Mouse (Mus musculus): ENCODE results near the gene Itprid2. TPM values are rescaled to one million over a fixed set of nuclear protein-coding genes. Genes with fewer than 3 reads are reported as not detected.

Gene Itprid2
- total and polyA plus RNA-seq, 2 experiments = 5.9 to 21.4 TPM

GRCm38 (mm10) chr2:79681672-79682071 is 46.5 kb downstream of the Itprid2 start:
- Histone ChIP-seq H3K9ac (ENCODE audit: low read depth, low read length) (no peak overlapping the region), H3K27ac (replicated peaks; ENCODE audit: insufficient read depth, low read depth, low read length) (no peak overlapping the region), H3K36me3 (ENCODE audit: control insufficient read depth, insufficient read depth, low read length) (peaks cover 8% of the 10 kb centered on the region), H3K4me1 (ENCODE audit: control insufficient read depth, insufficient read depth, low read length) (no peaks in the 10 kb centered on the region), H3K79me2 (ENCODE audit: control insufficient read depth, insufficient read depth, low read length) (no peaks in the 10 kb centered on the region), H3K4me3 (ENCODE audit: insufficient read depth, low read depth, low read length) (no peak overlapping the region), H3K27me3 (ENCODE audit: control insufficient read depth, insufficient read depth, low read length) (no peaks in the 10 kb centered on the region)
- WGBS = 85% methylated on average over 4 of the region's 4 CpGs
- TF ChIP-seq POLR2A (IDR thresholded peaks at IDR 0.05; ENCODE audit: extremely low read depth, insufficient read depth, low read length) = no peak
- no peak for TF ChIP-seq CTCF (IDR thresholded peaks at IDR 0.05; ENCODE audit: low read depth, low read length)
- DNase-seq (ENCODE audit: extremely low read depth, low read depth, low spot score) = no peak

GRCm38 (mm10) chr2:79683258-79683657 is 48.1 kb downstream of the Itprid2 start:
- TF ChIP-seq POLR2A (IDR thresholded peaks at IDR 0.05; ENCODE audit: extremely low read depth, insufficient read depth, low read length) (no peak), CTCF (IDR thresholded peaks at IDR 0.05; ENCODE audit: low read depth, low read length) (no peak)

GRCm38 (mm10) chr2:79690838-79691237 is 55.7 kb downstream of the Itprid2 start:
- Histone ChIP-seq H3K36me3 (ENCODE audit: control insufficient read depth, insufficient read depth, low read length) (no peaks in the 10 kb centered on the region), H3K4me3 (ENCODE audit: insufficient read depth, low read depth, low read length) (no peak overlapping the region), H3K4me1 (ENCODE audit: control insufficient read depth, insufficient read depth, low read length) (no peaks in the 10 kb centered on the region), H3K9ac (ENCODE audit: low read depth, low read length) (no peak overlapping the region), H3K27ac (replicated peaks; ENCODE audit: insufficient read depth, low read depth, low read length) (no peak overlapping the region), H3K79me2 (ENCODE audit: control insufficient read depth, insufficient read depth, low read length) (no peaks in the 10 kb centered on the region), H3K27me3 (ENCODE audit: control insufficient read depth, insufficient read depth, low read length) (no peaks in the 10 kb centered on the region)
- WGBS = 67% methylated on average over 3 of the region's 3 CpGs
- no peak for DNase-seq (ENCODE audit: extremely low read depth, low read depth, low spot score)
- TF ChIP-seq POLR2A (IDR thresholded peaks at IDR 0.05; ENCODE audit: extremely low read depth, insufficient read depth, low read length) (no peak), CTCF (IDR thresholded peaks at IDR 0.05; ENCODE audit: low read depth, low read length) (no peak)

More at GRCm38 (mm10) chr2:79683258-79683657, 48.1 kb downstream of the Itprid2 start:
- Histone ChIP-seq H3K27ac (replicated peaks; ENCODE audit: insufficient read depth, low read depth, low read length) (no peak overlapping the region), H3K27me3 (ENCODE audit: control insufficient read depth, insufficient read depth, low read length) (no peaks in the 10 kb centered on the region), H3K36me3 (ENCODE audit: control insufficient read depth, insufficient read depth, low read length) (peaks cover 7% of the 10 kb centered on the region), H3K4me3 (ENCODE audit: insufficient read depth, low read depth, low read length) (no peak overlapping the region), H3K4me1 (ENCODE audit: control insufficient read depth, insufficient read depth, low read length) (no peaks in the 10 kb centered on the region), H3K9ac (ENCODE audit: low read depth, low read length) (no peak overlapping the region), H3K79me2 (ENCODE audit: control insufficient read depth, insufficient read depth, low read length) (no peaks in the 10 kb centered on the region)
- WGBS = 97% methylated on average over 4 of the region's 4 CpGs
- DNase-seq (ENCODE audit: extremely low read depth, low read depth, low spot score) = no peak

GRCm38 (mm10) chr2:79695190-79695589 is 60.0 kb downstream of the Itprid2 start:
- WGBS = 90% methylated on average over 4 of the region's 4 CpGs
- no peaks in the 10 kb centered on the region for H3K36me3 ChIP-seq (ENCODE audit: control insufficient read depth, insufficient read depth, low read length)
- no peak overlapping the region for H3K4me3 ChIP-seq (ENCODE audit: insufficient read depth, low read depth, low read length)
- no peaks in the 10 kb centered on the region for H3K27me3 ChIP-seq (ENCODE audit: control insufficient read depth, insufficient read depth, low read length)
- no peaks in the 10 kb centered on the region for H3K4me1 ChIP-seq (ENCODE audit: control insufficient read depth, insufficient read depth, low read length)
- TF ChIP-seq POLR2A (IDR thresholded peaks at IDR 0.05; ENCODE audit: extremely low read depth, insufficient read depth, low read length) (no peak), CTCF (IDR thresholded peaks at IDR 0.05; ENCODE audit: low read depth, low read length) (no peak)
- H3K27ac ChIP-seq (replicated peaks; ENCODE audit: insufficient read depth, low read depth, low read length) = no peak overlapping the region
- no peak overlapping the region for H3K9ac ChIP-seq (ENCODE audit: low read depth, low read length)
- DNase-seq (ENCODE audit: extremely low read depth, low read depth, low spot score) = no peak
- no peaks in the 10 kb centered on the region for H3K79me2 ChIP-seq (ENCODE audit: control insufficient read depth, insufficient read depth, low read length)

GRCm38 (mm10) chr2:79695939-79696338 is 60.8 kb downstream of the Itprid2 start:
- Histone ChIP-seq H3K79me2 (ENCODE audit: control insufficient read depth, insufficient read depth, low read length) (no peaks in the 10 kb centered on the region), H3K27ac (replicated peaks; ENCODE audit: insufficient read depth, low read depth, low read length) (no peak overlapping the region), H3K36me3 (ENCODE audit: control insufficient read depth, insufficient read depth, low read length) (no peaks in the 10 kb centered on the region), H3K4me1 (ENCODE audit: control insufficient read depth, insufficient read depth, low read length) (no peaks in the 10 kb centered on the region), H3K9ac (ENCODE audit: low read depth, low read length) (no peak overlapping the region), H3K27me3 (ENCODE audit: control insufficient read depth, insufficient read depth, low read length) (no peaks in the 10 kb centered on the region), H3K4me3 (ENCODE audit: insufficient read depth, low read depth, low read length) (no peak overlapping the region)
- TF ChIP-seq POLR2A (IDR thresholded peaks at IDR 0.05; ENCODE audit: extremely low read depth, insufficient read depth, low read length) = no peak
- TF ChIP-seq CTCF (IDR thresholded peaks at IDR 0.05; ENCODE audit: low read depth, low read length) = no peak
- DNase-seq (ENCODE audit: extremely low read depth, low read depth, low spot score) = peak; percentile 24
- 83% methylated on average over 12 of the region's 12 CpGs for WGBS

- WGBS = 82% methylated on average over 10 of the region's 10 CpGs
Observed at GRCm38 (mm10) chr2:79696478-79697230, 61.5 kb downstream of the Itprid2 start.

More at GRCm38 (mm10) chr2:79696478-79697230, 61.5 kb downstream of the Itprid2 start:
- Histone ChIP-seq H3K9ac (ENCODE audit: low read depth, low read length) (no peak overlapping the region), H3K36me3 (ENCODE audit: control insufficient read depth, insufficient read depth, low read length) (no peaks in the 10 kb centered on the region), H3K27me3 (ENCODE audit: control insufficient read depth, insufficient read depth, low read length) (no peaks in the 10 kb centered on the region), H3K27ac (replicated peaks; ENCODE audit: insufficient read depth, low read depth, low read length) (no peak overlapping the region), H3K4me3 (ENCODE audit: insufficient read depth, low read depth, low read length) (no peak overlapping the region), H3K79me2 (ENCODE audit: control insufficient read depth, insufficient read depth, low read length) (no peaks in the 10 kb centered on the region), H3K4me1 (ENCODE audit: control insufficient read depth, insufficient read depth, low read length) (no peaks in the 10 kb centered on the region)
- TF ChIP-seq CTCF (IDR thresholded peaks at IDR 0.05; ENCODE audit: low read depth, low read length) (no peak), POLR2A (IDR thresholded peaks at IDR 0.05; ENCODE audit: extremely low read depth, insufficient read depth, low read length) (no peak)
- DNase-seq (ENCODE audit: extremely low read depth, low read depth, low spot score) = peak; percentile 6

Measured in liver, adult 2 months (tissue).